Mouse (Mus musculus) bone marrow, adult 2 months (tissue): ENCODE measurements at regions not wholly inside any gene's neighbourhood (a gene's known extent, or its start where the extent isn't known, plus 50 kb on each side); places are given as distances from the start of the nearest gene placed in this dataset.

Experiments used
- CTCF ChIP-seq: fragments of 200-500 bp; IDR thresholded peaks from 2 replicates; pipeline ENCODE4 v1.5.1; 2011; ENCODE audit warnings: low read length, control low read depth; ENCODE audit not compliant: control insufficient read depth, insufficient read depth
- POLR2A ChIP-seq: fragments of 200-500 bp; IDR thresholded peaks from 2 replicates; pipeline ENCODE4 v1.6.1; 2011; ENCODE audit warnings: low read depth, mild to moderate bottlenecking, control low read depth, low read length, borderline replicate concordance; ENCODE audit not compliant: control insufficient read depth

- TF ChIP-seq CTCF (no peak), POLR2A (no peak)
Measured at GRCm38 (mm10) chr9:83283249-83283648, 136.8 kb upstream of the Hmgn3 start.
